Mouse (Mus musculus): ENCODE measurements around the gene Zc3h18. TPM values are rescaled to one million over a fixed set of nuclear protein-coding genes. Genes with fewer than 3 reads are reported as not detected.

The Zc3h18 gene
- total and polyA plus RNA-seq, 3 experiments = 30.2 to 122 (median 98.5) TPM

- no peaks in the 10 kb centered on the region for H3K9me3 ChIP-seq (replicated peaks; ENCODE audit: insufficient read depth, low read length)
- peak overlapping the region; percentile 73 for H3K27ac ChIP-seq (ENCODE audit: control insufficient read depth, low read depth, low read length)
- H3K4me1 ChIP-seq (ENCODE audit: control insufficient read depth in 1 of 2, insufficient read depth in 2 of 2, low read length in 2 of 2) = peaks cover 10 to 34% of the 10 kb centered on the region in 2 experiments
- peaks cover 26% of the 10 kb centered on the region for H3K79me2 ChIP-seq (ENCODE audit: control insufficient read depth, insufficient read depth, low read length, poor library complexity)
- DNase-seq (ENCODE audit: low read depth, low spot score) = peak; percentile 52
- TF ChIP-seq ELF1 (IDR thresholded peaks at IDR 0.05; ENCODE audit: low read depth, low read length) (no peak), ETS1 (IDR thresholded peaks at IDR 0.05; ENCODE audit: low read depth, low read length) (0 out of 2 replicates have a peak, but pooled peaks have one; percentile 10), MEF2A (IDR thresholded peaks at IDR 0.05; ENCODE audit: extremely low read depth, insufficient replicate concordance, low read depth, low read length, poor library complexity, severe bottlenecking) (no peak), ZNF384 (IDR thresholded peaks at IDR 0.05; ENCODE audit: low read depth, low read length) (no peak), JUND (IDR thresholded peaks at IDR 0.05; ENCODE audit: low read depth, low read length) (no peak), MAFK (IDR thresholded peaks at IDR 0.05; ENCODE audit: borderline replicate concordance, low read depth, low read length) (no peak), EP300 (IDR thresholded peaks at IDR 0.05; ENCODE audit: low read depth in 1 of 2, low read length in 2 of 2) (peak in 1 of 2 experiments; percentile 15; a peak in 1 of 4 replicates), NRF1 (IDR thresholded peaks at IDR 0.05; ENCODE audit: insufficient read depth, low read depth, low read length, poor library complexity, severe bottlenecking) (no peak), HCFC1 (IDR thresholded peaks at IDR 0.05; ENCODE audit: low read depth, low read length) (0 out of 2 replicates have a peak, but pooled peaks have one; percentile 31), USF1 (IDR thresholded peaks at IDR 0.05; ENCODE audit: low read depth, low read length) (peak; percentile 2; the same call in 1 of the 2 replicates), TBP (IDR thresholded peaks at IDR 0.05; ENCODE audit: low read depth, low read length) (0 out of 2 replicates have a peak, but pooled peaks have one; percentile 11), GABPA (IDR thresholded peaks at IDR 0.05; ENCODE audit: low read depth, low read length) (no peak), CHD1 (IDR thresholded peaks at IDR 0.05; ENCODE audit: low read depth, low read length) (peak; percentile 58; the same call in 1 of the 2 replicates), E2F4 (IDR thresholded peaks at IDR 0.05; ENCODE audit: borderline replicate concordance, low read depth, low read length) (0 out of 2 replicates have a peak, but pooled peaks have one; percentile 29), TAL1 (IDR thresholded peaks at IDR 0.05; ENCODE audit: low read length) (no peak), CTCF (IDR thresholded peaks at IDR 0.05 in 2 of 3, conservative IDR thresholded peaks at IDR 0.05 in 1 of 3; ENCODE audit: control insufficient read depth in 1 of 3, insufficient read depth in 1 of 3, low read depth in 2 of 3, low read length in 3 of 3, poor library complexity in 1 of 3, severe bottlenecking in 1 of 3) (no peak), BHLHE40 (IDR thresholded peaks at IDR 0.05; ENCODE audit: borderline replicate concordance, low read depth, low read length) (peak; percentile 20; the same call in 1 of the 2 replicates), MYB (IDR thresholded peaks at IDR 0.05; ENCODE audit: low read depth, low read length) (no peak)
- no peaks in the 10 kb centered on the region for H3K27me3 ChIP-seq (ENCODE audit: control insufficient read depth in 1 of 2, insufficient read depth in 2 of 2, low read length in 2 of 2)
- peak overlapping the region; percentile 63 to 86 for H3K4me3 ChIP-seq (ENCODE audit: control insufficient read depth in 1 of 2, insufficient read depth in 1 of 2, low read depth in 2 of 2, low read length in 2 of 2)
- H3K9ac ChIP-seq (ENCODE audit: control insufficient read depth, low read depth, low read length, poor library complexity, severe bottlenecking) = peak overlapping the region; percentile 91
- peaks cover 0 to 27% of the 10 kb centered on the region in 2 experiments; a peak in 2 of 4 replicates for H3K36me3 ChIP-seq (ENCODE audit: control insufficient read depth in 1 of 2, insufficient read depth in 2 of 2, low read length in 2 of 2)
Measured at GRCm38 (mm10) chr8:122431694-122432442, 55.5 kb downstream of the Zc3h18 start.

All from MEL (cell line).